Mouse (Mus musculus) kidney, embryonic 14.5 days (tissue): ENCODE results near the gene Luc7l2. TPM values are rescaled to one million over a fixed set of nuclear protein-coding genes. Genes with fewer than 3 reads are reported as not detected.

Experiments
- ATAC-seq: fragments of 200-750 bp; cut with Nextera tagmentation; 2 replicates; pipeline ENCODE4 v1.8.0; 2017; ENCODE audit warnings: moderate number of reproducible peaks, mild to moderate bottlenecking, moderate TSS enrichment, moderate library complexity; ENCODE audit not compliant: low FRiP score, low TSS enrichment
- H3K27ac ChIP-seq: fragments of 300-500 bp; sonication (generic); 2 replicates; pipeline ENCODE4 v1.5.1; 2014; ENCODE audit warnings: low read depth, mild to moderate bottlenecking, low read length, moderate library complexity, mixed read lengths
- H3K27me3 ChIP-seq: fragments of 300-500 bp; sonication (generic); 2 replicates; pipeline ENCODE4 v1.6.1; 2014; ENCODE audit warnings: mild to moderate bottlenecking, low read length; ENCODE audit not compliant: control insufficient read depth, insufficient read depth
- H3K36me3 ChIP-seq: fragments of 300-500 bp; sonication (generic); 2 replicates; pipeline ENCODE4 v1.6.1; 2014; ENCODE audit warnings: low read length, mixed read lengths; ENCODE audit not compliant: control insufficient read depth, insufficient read depth
- H3K4me1 ChIP-seq: fragments of 300-500 bp; sonication (generic); 2 replicates; pipeline ENCODE4 v1.6.1; 2014; ENCODE audit warnings: low read length, mixed read lengths; ENCODE audit not compliant: control insufficient read depth, insufficient read depth
- H3K4me2 ChIP-seq: fragments of 300-500 bp; sonication (generic); replicated peaks from 2 replicates; pipeline ENCODE4 v1.6.1; 2014; ENCODE audit warnings: low read depth, mild to moderate bottlenecking, low read length
- H3K4me3 ChIP-seq: fragments of 300-500 bp; sonication (generic); 2 replicates; pipeline ENCODE4 v1.5.1; 2014; ENCODE audit warnings: mild to moderate bottlenecking, low read length
- H3K9ac ChIP-seq: fragments of 300-500 bp; sonication (generic); 2 replicates; pipeline ENCODE4 v1.6.1; 2014; ENCODE audit warnings: low read depth, mild to moderate bottlenecking, low read length, moderate library complexity
- H3K9me3 ChIP-seq: fragments of 300-500 bp; sonication (generic); 2 replicates; pipeline ENCODE4 v1.6.1; 2016; ENCODE audit warnings: low read length; ENCODE audit not compliant: control insufficient read depth
- WGBS: fragments of 180-500 bp; shearing (Covaris S2); extraction: QIAGEN DNeasy Blood & Tissue Kit; methylation state at CpG from one replicate; pipeline ENCODE4 v1.1.7; 2014; 5-methylcytosine and 5-hydroxymethylcytosine counted together
- polyA plus RNA-seq: library from polyadenylated mRNA; unstranded; fragments of >200 nt; fragmentation: Nextera tagmentation; extraction: Ambion mirVana; gene quantifications from 2 replicates; pipeline ENCODE4 v1.2.1, GENCODE M21; 2014

Gene Luc7l2
- polyA plus RNA-seq, 1 experiment from 2014 or later, result 61.1 TPM

GRCm38 (mm10) chr6:38635941-38636851, 85.1 kb downstream of the Luc7l2 start:
- Histone ChIP-seq H3K4me3 (peak overlapping the region; percentile 50), H3K36me3 (no peaks in the 10 kb centered on the region), H3K9ac (peak overlapping the region; percentile 51), H3K27me3 (peaks cover 67% of the 10 kb centered on the region), H3K9me3 (no peaks in the 10 kb centered on the region), H3K27ac (no peak overlapping the region), H3K4me1 (peaks cover 5% of the 10 kb centered on the region; the same call in 1 of the 2 replicates), H3K4me2 (peak overlapping the region; percentile 99)
- 2% methylated on average over 57 of the region's 72 CpGs for WGBS
- peak; percentile 60 for ATAC-seq

GRCm38 (mm10) chr6:38636852-38637618, 85.9 kb downstream of the Luc7l2 start, which contains the start of gene Klrg2:
TSS of gene Klrg2 (minus strand) at chr6:38637242.
- no peak within 1 kb of the TSS for H3K27ac ChIP-seq

GRCm38 (mm10) chr6:38640401-38640800, 89.3 kb downstream of the Luc7l2 start:
- no peak for ATAC-seq
- Histone ChIP-seq H3K36me3 (no peaks in the 10 kb centered on the region), H3K4me1 (peaks cover 5% of the 10 kb centered on the region; the same call in 1 of the 2 replicates), H3K9me3 (no peaks in the 10 kb centered on the region), H3K27ac (no peak overlapping the region), H3K4me2 (no peak overlapping the region), H3K9ac (no peak overlapping the region), H3K4me3 (no peak overlapping the region), H3K27me3 (peaks cover 58% of the 10 kb centered on the region)
- 76% methylated on average over 11 of the region's 11 CpGs for WGBS

More at GRCm38 (mm10) chr6:38636852-38637618, 85.9 kb downstream of the Luc7l2 start, which contains the start of gene Klrg2:
- Histone ChIP-seq H3K9ac (peak within 1 kb of the TSS; percentile 51), H3K36me3 (no peaks in the 10 kb centered on the region), H3K4me2 (peak within 1 kb of the TSS; percentile 99), H3K9me3 (no peaks in the 10 kb centered on the region), H3K4me3 (peak within 1 kb of the TSS; percentile 50), H3K4me1 (peaks cover 5% of the 10 kb centered on the region; the same call in 1 of the 2 replicates), H3K27me3 (peaks cover 76% of the 10 kb centered on the region)
- 2% methylated on average over 60 of the region's 60 CpGs for WGBS
- peak; percentile 82 for ATAC-seq

GRCm38 (mm10) chr6:38641228-38641627, 90.1 kb downstream of the Luc7l2 start:
- H3K9me3 ChIP-seq, result no peaks in the 10 kb centered on the region
- no peak overlapping the region for H3K27ac ChIP-seq
- H3K4me1 ChIP-seq, result no peaks in the 10 kb centered on the region; the same call in 1 of the 2 replicates
- H3K4me3 ChIP-seq, result no peak overlapping the region
- peaks cover 49% of the 10 kb centered on the region for H3K27me3 ChIP-seq
- H3K36me3 ChIP-seq, result no peaks in the 10 kb centered on the region
- no peak for ATAC-seq
- H3K9ac ChIP-seq, result no peak overlapping the region
- 71% methylated on average over 5 of the region's 5 CpGs for WGBS
- H3K4me2 ChIP-seq, result no peak overlapping the region

GRCm38 (mm10) chr6:38641645-38642044, 90.5 kb downstream of the Luc7l2 start:
- H3K27ac ChIP-seq, result no peak overlapping the region
- 49% methylated on average over 5 of the region's 5 CpGs for WGBS
- peaks cover 48% of the 10 kb centered on the region for H3K27me3 ChIP-seq
- H3K4me1 ChIP-seq, result no peaks in the 10 kb centered on the region; the same call in 1 of the 2 replicates
- H3K36me3 ChIP-seq, result no peaks in the 10 kb centered on the region
- no peak overlapping the region for H3K4me3 ChIP-seq
- no peaks in the 10 kb centered on the region for H3K9me3 ChIP-seq
- ATAC-seq, result no peak
- H3K9ac ChIP-seq, result no peak overlapping the region
- H3K4me2 ChIP-seq, result no peak overlapping the region

- no peaks in the 10 kb centered on the region for H3K9me3 ChIP-seq
- no peaks in the 10 kb centered on the region for H3K36me3 ChIP-seq
- WGBS, result 53% methylated on average over 5 of the region's 5 CpGs
- H3K27me3 ChIP-seq, result peaks cover 43% of the 10 kb centered on the region
- no peak overlapping the region for H3K9ac ChIP-seq
- no peaks in the 10 kb centered on the region for H3K4me1 ChIP-seq
- ATAC-seq, result no peak
- no peak overlapping the region for H3K4me2 ChIP-seq
- H3K4me3 ChIP-seq, result no peak overlapping the region
- no peak overlapping the region for H3K27ac ChIP-seq
Observed at GRCm38 (mm10) chr6:38642593-38642992, 91.5 kb downstream of the Luc7l2 start.

- H3K36me3 ChIP-seq, result no peaks in the 10 kb centered on the region
- no peak overlapping the region for H3K4me2 ChIP-seq
- WGBS, result 84% methylated on average over 3 of the region's 3 CpGs
- H3K9ac ChIP-seq, result no peak overlapping the region
- no peaks in the 10 kb centered on the region for H3K4me1 ChIP-seq
- H3K27me3 ChIP-seq, result peaks cover 39% of the 10 kb centered on the region
- H3K9me3 ChIP-seq, result no peaks in the 10 kb centered on the region
- no peak overlapping the region for H3K4me3 ChIP-seq
- no peak for ATAC-seq
- H3K27ac ChIP-seq, result no peak overlapping the region
Observed at GRCm38 (mm10) chr6:38643039-38643438, 91.9 kb downstream of the Luc7l2 start.

GRCm38 (mm10) chr6:38649545-38649944, 98.4 kb downstream of the Luc7l2 start:
- Histone ChIP-seq H3K36me3 (no peaks in the 10 kb centered on the region), H3K9ac (no peak overlapping the region), H3K9me3 (no peaks in the 10 kb centered on the region), H3K4me3 (no peak overlapping the region), H3K27me3 (no peaks in the 10 kb centered on the region), H3K27ac (no peak overlapping the region), H3K4me1 (no peaks in the 10 kb centered on the region), H3K4me2 (no peak overlapping the region)
- ATAC-seq, result no peak
- WGBS, result 79% methylated on average over 3 of the region's 3 CpGs
